Mouse (Mus musculus) MEL (cell line): ENCODE measurements at regions not wholly inside any gene's neighbourhood (a gene's known extent, or its start where the extent isn't known, plus 50 kb on each side); places are given as distances from the start of the nearest gene placed in this dataset.

Experiments used
- DNase-seq: peaks from one replicate; pipeline ENCODE4 v3.0.0; 2011; ENCODE audit warnings: low read depth, low spot score
- H3K27ac ChIP-seq: 2 replicates; pipeline ENCODE4 v1.5.1; 2012; ENCODE audit warnings: low read depth, mild to moderate bottlenecking, control low read depth, low read length, moderate library complexity; ENCODE audit not compliant: control insufficient read depth
- H3K27me3 ChIP-seq, 2 experiments: fragments of 150-350 bp in 1 of 2; sonication (generic) in 1 of 2; 2 replicates each; pipeline ENCODE4 v1.6.1; 2012; ENCODE audit warnings: low read length in 2 of 2, mild to moderate bottlenecking in 2 of 2, improper control_type of control experiment in 1 of 2, moderate library complexity in 1 of 2; ENCODE audit not compliant: insufficient read depth in 2 of 2, control insufficient read depth in 1 of 2
- H3K36me3 ChIP-seq, 2 experiments: 2 replicates each; pipeline ENCODE4 v1.6.1; 2012 to 2014; ENCODE audit warnings: low read length in 2 of 2, improper control_type of control experiment in 1 of 2, inconsistent platforms in 1 of 2, mild to moderate bottlenecking in 1 of 2; ENCODE audit not compliant: insufficient read depth in 2 of 2, control insufficient read depth in 1 of 2
- H3K4me1 ChIP-seq, 2 experiments: fragments of 150-350 bp in 1 of 2; sonication (generic) in 1 of 2; 2 replicates each; pipeline ENCODE4 v1.6.1; 2012; ENCODE audit warnings: low read length in 2 of 2, improper control_type of control experiment in 1 of 2, mild to moderate bottlenecking in 1 of 2; ENCODE audit not compliant: insufficient read depth in 2 of 2, control insufficient read depth in 1 of 2
- H3K4me3 ChIP-seq, 2 experiments: fragments of 150-350 bp in 1 of 2; sonication (generic) in 1 of 2; 2 replicates each; pipeline ENCODE4 v1.5.1; 2012; ENCODE audit warnings: low read depth in 2 of 2, low read length in 2 of 2, mild to moderate bottlenecking in 2 of 2, moderate library complexity in 2 of 2, control low read depth in 1 of 2, improper control_type of control experiment in 1 of 2; ENCODE audit not compliant: control insufficient read depth in 1 of 2, insufficient read depth in 1 of 2
- H3K79me2 ChIP-seq: 2 replicates; pipeline ENCODE4 v1.6.1; 2012; ENCODE audit warnings: mild to moderate bottlenecking, low read length, moderate library complexity; ENCODE audit not compliant: control insufficient read depth, poor library complexity, insufficient read depth
- H3K9ac ChIP-seq: 2 replicates; pipeline ENCODE4 v1.6.1; 2012; ENCODE audit warnings: low read depth, mild to moderate bottlenecking, control low read depth, low read length, moderate library complexity; ENCODE audit not compliant: control insufficient read depth, poor library complexity, severe bottlenecking
- H3K9me3 ChIP-seq: fragments of 150-350 bp; sonication (generic); replicated peaks from 2 replicates; pipeline ENCODE4 v1.6.1; 2012; ENCODE audit warnings: mild to moderate bottlenecking, low read length, improper control_type of control experiment, moderate library complexity; ENCODE audit not compliant: insufficient read depth
- CHD1 ChIP-seq: IDR thresholded peaks from 2 replicates; pipeline ENCODE4 v1.6.1; 2012; ENCODE audit warnings: low read depth, mild to moderate bottlenecking, inconsistent platforms, low read length, improper control_type of control experiment
- CTCF ChIP-seq, 3 experiments: IDR thresholded peaks in 2 of 3; conservative IDR thresholded peaks in 1 of 3; 2 replicates each; pipeline ENCODE4 v1.5.1; 2011 to 2012; ENCODE audit warnings: low read length in 3 of 3, low read depth in 2 of 3, mild to moderate bottlenecking in 2 of 3, improper control_type of control experiment in 1 of 3, inconsistent platforms in 1 of 3, mixed read lengths in 1 of 3, moderate library complexity in 1 of 3; ENCODE audit not compliant: control insufficient read depth in 1 of 3, insufficient read depth in 1 of 3, poor library complexity in 1 of 3, severe bottlenecking in 1 of 3
- ELF1 ChIP-seq: IDR thresholded peaks from 2 replicates; pipeline ENCODE4 v1.6.1; 2014; ENCODE audit warnings: low read depth, mild to moderate bottlenecking, inconsistent platforms, low read length, improper control_type of control experiment, moderate library complexity
- EP300 ChIP-seq, 2 experiments: IDR thresholded peaks; 2 replicates each; pipeline ENCODE4 v1.6.1; 2011; ENCODE audit warnings: improper control_type of control experiment in 2 of 2, low read length in 2 of 2, low read depth in 1 of 2, mild to moderate bottlenecking in 1 of 2
- ETS1 ChIP-seq: IDR thresholded peaks from 2 replicates; pipeline ENCODE4 v1.6.1; 2012; ENCODE audit warnings: low read depth, mild to moderate bottlenecking, inconsistent platforms, low read length, improper control_type of control experiment, moderate library complexity
- KAT2A ChIP-seq: conservative IDR thresholded peaks from 2 replicates; pipeline ENCODE4 v1.6.1; 2012; ENCODE audit warnings: low read depth, low read length, improper control_type of control experiment, inconsistent platforms
- MAX ChIP-seq: IDR thresholded peaks from 2 replicates; pipeline ENCODE4 v1.6.1; 2011; ENCODE audit warnings: low read length, improper control_type of control experiment
- MAZ ChIP-seq: IDR thresholded peaks from 2 replicates; pipeline ENCODE4 v1.6.1; 2012; ENCODE audit warnings: low read depth, mild to moderate bottlenecking, inconsistent platforms, low read length, improper control_type of control experiment
- RAD21 ChIP-seq: IDR thresholded peaks from 2 replicates; pipeline ENCODE4 v1.6.1; 2011; ENCODE audit warnings: mild to moderate bottlenecking, low read depth, low read length, improper control_type of control experiment
- TAL1 ChIP-seq: IDR thresholded peaks from 2 replicates; pipeline ENCODE4 v1.6.1; 2012; ENCODE audit warnings: mild to moderate bottlenecking, inconsistent platforms, low read length, moderate library complexity, mixed read lengths
- TBP ChIP-seq: IDR thresholded peaks from 2 replicates; pipeline ENCODE4 v1.8.0; 2011; ENCODE audit warnings: low read depth, low read length, improper control_type of control experiment
- TCF12 ChIP-seq: IDR thresholded peaks from 2 replicates; pipeline ENCODE4 v1.6.1; 2014; ENCODE audit warnings: low read depth, mild to moderate bottlenecking, inconsistent platforms, low read length, improper control_type of control experiment, moderate library complexity
- UBTF ChIP-seq: IDR thresholded peaks from 2 replicates; pipeline ENCODE4 v1.6.1; 2012; ENCODE audit warnings: low read depth, mild to moderate bottlenecking, inconsistent platforms, low read length, improper control_type of control experiment, moderate library complexity, borderline replicate concordance; ENCODE audit not compliant: insufficient read depth
- USF1 ChIP-seq: IDR thresholded peaks from 2 replicates; pipeline ENCODE4 v1.6.1; 2014; ENCODE audit warnings: low read depth, mild to moderate bottlenecking, inconsistent platforms, low read length, improper control_type of control experiment, moderate library complexity
- USF2 ChIP-seq, 2 experiments: IDR thresholded peaks; 2 replicates each; pipeline ENCODE4 v1.6.1; 2011 to 2012; ENCODE audit warnings: improper control_type of control experiment in 2 of 2, low read length in 2 of 2, borderline replicate concordance in 1 of 2, inconsistent platforms in 1 of 2, low read depth in 1 of 2, mild to moderate bottlenecking in 1 of 2; ENCODE audit not compliant: insufficient read depth in 1 of 2

DNA sequence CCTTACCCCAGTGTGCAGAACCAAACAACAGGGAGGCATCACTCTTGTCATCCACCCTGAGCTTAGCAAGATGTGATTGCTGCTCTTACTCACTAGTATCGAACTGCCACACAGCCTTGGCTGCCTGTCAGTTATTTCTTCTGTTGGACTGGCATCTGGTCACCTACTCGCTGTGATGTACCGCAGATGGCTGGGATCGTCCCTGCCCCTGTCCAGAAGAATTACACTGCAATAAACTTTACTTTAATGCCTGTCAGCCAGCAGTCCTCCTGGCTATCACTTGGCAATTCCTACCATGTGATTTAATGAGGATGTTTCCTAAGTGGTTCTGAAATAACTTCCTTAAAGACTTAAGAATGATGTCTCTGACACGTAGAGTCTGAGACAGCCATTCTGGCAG, 57.7 kb downstream of the Gm11361 start:
- no peak for TF ChIP-seq RAD21
- no peak for TF ChIP-seq ETS1
- no peak for TF ChIP-seq CTCF (IDR thresholded peaks at IDR 0.05 in 2 of 3, conservative IDR thresholded peaks at IDR 0.05 in 1 of 3; ENCODE audit: control insufficient read depth in 1 of 3, insufficient read depth in 1 of 3, low read depth in 2 of 3, low read length in 3 of 3, poor library complexity in 1 of 3, severe bottlenecking in 1 of 3)
- TF ChIP-seq TCF12 = no peak
- TF ChIP-seq CHD1 = no peak
- TF ChIP-seq MAZ = no peak
- no peak for TF ChIP-seq TBP
- TF ChIP-seq TAL1 = no peak
- TF ChIP-seq ELF1 = no peak
- no peak for TF ChIP-seq USF2 (IDR thresholded peaks at IDR 0.05; ENCODE audit: borderline replicate concordance in 1 of 2, insufficient read depth in 1 of 2, low read depth in 1 of 2, low read length in 2 of 2)
- TF ChIP-seq UBTF = no peak
- TF ChIP-seq KAT2A = no peak
- no peak for TF ChIP-seq MAX
- no peak for TF ChIP-seq USF1
- no peak for TF ChIP-seq EP300 (IDR thresholded peaks at IDR 0.05; ENCODE audit: low read depth in 1 of 2, low read length in 2 of 2)
- no peak overlapping the region for H3K4me3 ChIP-seq
- DNase-seq = no peak

More for the DNA sequence above, 57.7 kb downstream of the Gm11361 start:
- Histone ChIP-seq H3K9ac (no peak overlapping the region), H3K79me2 (no peaks in the 10 kb centered on the region), H3K36me3 (no peaks in the 10 kb centered on the region), H3K27ac (no peak overlapping the region), H3K4me1 (no peaks in the 10 kb centered on the region), H3K27me3 (no peaks in the 10 kb centered on the region), H3K9me3 (no peaks in the 10 kb centered on the region)
